Comparison of ENCODE assay signal across 13 mouse cellular contexts in genomic region chr7:123396900-123397299, GRCm38 (mm10).
"Had no signal": no experiment of that assay in that cellular context is flagged by ENCODE, and none has a peak within 500 bp of the region (broad histone marks: within the 10 kb centered on the region; RNA-seq: fewer than 3 reads in every experiment).

No protein-coding gene starts in this region.

- H3K4me3 ChIP-seq: limb, embryonic 15.5 days; liver, embryonic 12.5 days; midbrain, embryonic 12.5 days had no signal

- H3K27ac ChIP-seq: limb, embryonic 15.5 days; liver, embryonic 12.5 days; midbrain, embryonic 12.5 days; stomach, postnatal 0 days had no signal

- H3K27me3 ChIP-seq: limb, embryonic 15.5 days; liver, embryonic 12.5 days; midbrain, embryonic 12.5 days had no signal

- H3K4me2 ChIP-seq: limb, embryonic 15.5 days; liver, embryonic 12.5 days; lung, embryonic 14.5 days; midbrain, embryonic 12.5 days had no signal

- H3K9me3 ChIP-seq: limb, embryonic 15.5 days; liver, embryonic 12.5 days; midbrain, embryonic 12.5 days had no signal

- H3K9ac ChIP-seq: limb, embryonic 15.5 days; liver, embryonic 12.5 days; lung, embryonic 14.5 days; midbrain, embryonic 12.5 days had no signal

- ATAC-seq: liver, embryonic 12.5 days; midbrain, embryonic 16.5 days had no signal

- H3K4me1 ChIP-seq: limb, embryonic 15.5 days; midbrain, embryonic 12.5 days had no signal

- DNase-seq: kidney, postnatal 25 days; layer of hippocampus, adult 9-11 months; layer of hippocampus, postnatal 36 days; lung, embryonic 14.5 days; lung, postnatal 10 days; lung, postnatal 4 days; right cerebral cortex, postnatal 14 days; thymus, postnatal 4 days had no signal
